Mouse (Mus musculus) CH12.LX (cell line): Measurements from ENCODE around the gene Grip1. TPM values are rescaled to one million over a fixed set of nuclear protein-coding genes. Genes with fewer than 3 reads are reported as not detected.

Source experiments
- DNase-seq: peaks from one replicate; pipeline ENCODE4 v3.0.0-alpha.2; 2013; ENCODE audit errors: extremely low read depth
- H3K27ac ChIP-seq: 2 replicates; pipeline ENCODE4 v1.5.1; 2012; ENCODE audit warnings: low read depth, mild to moderate bottlenecking, control low read depth, moderate library complexity; ENCODE audit not compliant: insufficient read depth
- H3K27me3 ChIP-seq: replicated peaks from 2 replicates; pipeline ENCODE3; 2012; ENCODE audit warnings: inconsistent platforms
- H3K36me3 ChIP-seq, 2 experiments: replicated peaks in 1 of 2; 2 replicates each; pipeline versions ENCODE3 to v1.6.1; 2012; ENCODE audit warnings: inconsistent platforms in 1 of 2, low read length in 1 of 2, mild to moderate bottlenecking in 1 of 2, mixed read lengths in 1 of 2, moderate library complexity in 1 of 2; ENCODE audit not compliant: control insufficient read depth in 1 of 2, insufficient read depth in 1 of 2
- H3K4me1 ChIP-seq, 2 experiments: 2 replicates each; pipeline ENCODE4 v1.6.1; 2012; ENCODE audit warnings: inconsistent platforms in 1 of 2, moderate library complexity in 1 of 2; ENCODE audit not compliant: insufficient read depth in 2 of 2, control insufficient read depth in 1 of 2
- H3K4me2 ChIP-seq: 2 replicates; pipeline ENCODE4 v1.6.1; 2012; ENCODE audit warnings: low read depth, mild to moderate bottlenecking, control low read depth; ENCODE audit not compliant: poor library complexity, insufficient read depth, severe bottlenecking
- H3K4me3 ChIP-seq, 3 experiments: fragments of 150-350 bp in 1 of 3; sonication (generic) in 1 of 3; replicated peaks in 1 of 3; 2 replicates each; pipeline versions ENCODE3 to v1.5.1; 2011 to 2012; ENCODE audit warnings: low read depth in 2 of 3, low read length in 2 of 3, mild to moderate bottlenecking in 2 of 3, moderate library complexity in 2 of 3, control low read depth in 1 of 3, improper control_type of control experiment in 1 of 3, inconsistent platforms in 1 of 3, mixed read lengths in 1 of 3; ENCODE audit not compliant: poor library complexity in 1 of 3
- H3K79me2 ChIP-seq: replicated peaks from 2 replicates; pipeline ENCODE4 v1.6.1; 2012; ENCODE audit warnings: mild to moderate bottlenecking, moderate library complexity; ENCODE audit not compliant: control insufficient read depth, poor library complexity, insufficient read depth, severe bottlenecking; ENCODE audit errors: extremely low read depth
- H3K9ac ChIP-seq: 2 replicates; pipeline ENCODE4 v1.6.1; 2012; ENCODE audit warnings: low read depth, mild to moderate bottlenecking, control low read depth, moderate library complexity; ENCODE audit not compliant: insufficient read depth
- H3K9me3 ChIP-seq: replicated peaks from 2 replicates; pipeline ENCODE3; 2012; ENCODE audit warnings: low read length, inconsistent platforms, mixed read lengths
- CTCF ChIP-seq, 2 experiments: IDR thresholded peaks in 1 of 2; conservative IDR thresholded peaks in 1 of 2; 2 replicates each; pipeline ENCODE4 v1.5.1; 2011 to 2012; ENCODE audit warnings: low read depth in 2 of 2, low read length in 2 of 2, improper control_type of control experiment in 1 of 2, inconsistent platforms in 1 of 2, mild to moderate bottlenecking in 1 of 2, moderate library complexity in 1 of 2
- E2F4 ChIP-seq: IDR thresholded peaks from 2 replicates; pipeline ENCODE4 v1.6.1; 2011; ENCODE audit warnings: low read depth, low read length, improper control_type of control experiment; ENCODE audit not compliant: insufficient replicate concordance
- EP300 ChIP-seq: IDR thresholded peaks from 2 replicates; pipeline ENCODE4 v1.6.1; 2011; ENCODE audit warnings: low read length, improper control_type of control experiment
- ETS1 ChIP-seq: conservative IDR thresholded peaks from 2 replicates; pipeline ENCODE4 v1.6.1; 2012; ENCODE audit warnings: low read depth, mild to moderate bottlenecking, inconsistent platforms, low read length, improper control_type of control experiment, moderate library complexity
- GABPA ChIP-seq: IDR thresholded peaks from 2 replicates; pipeline ENCODE4 v1.6.1; 2012; ENCODE audit warnings: low read depth, low read length, improper control_type of control experiment, inconsistent platforms; ENCODE audit not compliant: insufficient replicate concordance
- IRF4 ChIP-seq: IDR thresholded peaks from 2 replicates; pipeline ENCODE4 v1.6.1; 2014; ENCODE audit warnings: low read depth, mild to moderate bottlenecking, inconsistent platforms, low read length, improper control_type of control experiment
- MAFK ChIP-seq: IDR thresholded peaks from 2 replicates; pipeline ENCODE4 v1.6.1; 2011; ENCODE audit warnings: low read length, improper control_type of control experiment; ENCODE audit not compliant: insufficient replicate concordance
- MAX ChIP-seq: IDR thresholded peaks from 2 replicates; pipeline ENCODE4 v1.6.1; 2011; ENCODE audit warnings: low read length, improper control_type of control experiment
- MAZ ChIP-seq: IDR thresholded peaks from 2 replicates; pipeline ENCODE4 v1.6.1; 2012; ENCODE audit warnings: low read depth, mild to moderate bottlenecking, inconsistent platforms, low read length, improper control_type of control experiment, moderate library complexity
- MXI1 ChIP-seq: IDR thresholded peaks from 2 replicates; pipeline ENCODE4 v1.6.1; 2011; ENCODE audit warnings: mild to moderate bottlenecking, low read depth, low read length, improper control_type of control experiment
- MYC ChIP-seq: IDR thresholded peaks from 2 replicates; pipeline ENCODE4 v1.6.1; 2011; ENCODE audit warnings: low read depth, mild to moderate bottlenecking, improper control_type of control experiment, low read length
- NELFE ChIP-seq: IDR thresholded peaks from 2 replicates; pipeline ENCODE4 v1.6.1; 2011; ENCODE audit warnings: low read depth, low read length, improper control_type of control experiment
- NRF1 ChIP-seq: IDR thresholded peaks from 2 replicates; pipeline ENCODE4 v1.6.1; 2014; ENCODE audit warnings: low read depth, mild to moderate bottlenecking, inconsistent platforms, low read length, improper control_type of control experiment, moderate library complexity
- SMC3 ChIP-seq: IDR thresholded peaks from 2 replicates; pipeline ENCODE4 v1.6.1; 2011; ENCODE audit warnings: low read depth, low read length, improper control_type of control experiment
- TBP ChIP-seq: conservative IDR thresholded peaks from 2 replicates; pipeline ENCODE4 v1.6.1; 2011; ENCODE audit warnings: low read depth, low read length, improper control_type of control experiment
- TCF12 ChIP-seq: IDR thresholded peaks from 2 replicates; pipeline ENCODE4 v1.6.1; 2014; ENCODE audit warnings: low read depth, mild to moderate bottlenecking, inconsistent platforms, low read length, improper control_type of control experiment
- UBTF ChIP-seq: IDR thresholded peaks from 2 replicates; pipeline ENCODE4 v1.6.1; 2012; ENCODE audit warnings: low read depth, mild to moderate bottlenecking, inconsistent platforms, low read length, improper control_type of control experiment, moderate library complexity
- USF1 ChIP-seq: IDR thresholded peaks from 2 replicates; pipeline ENCODE4 v1.6.1; 2014; ENCODE audit warnings: low read depth, mild to moderate bottlenecking, inconsistent platforms, low read length, improper control_type of control experiment
- USF2 ChIP-seq: conservative IDR thresholded peaks from 2 replicates; pipeline ENCODE4 v1.6.1; 2011; ENCODE audit warnings: low read depth, low read length, improper control_type of control experiment
- ZC3H11A ChIP-seq: IDR thresholded peaks from 2 replicates; pipeline ENCODE4 v1.6.1; 2012; ENCODE audit warnings: low read depth, mild to moderate bottlenecking, inconsistent platforms, low read length, improper control_type of control experiment
- ZKSCAN1 ChIP-seq: IDR thresholded peaks from 2 replicates; pipeline ENCODE4 v1.6.1; 2012; ENCODE audit warnings: low read depth, inconsistent platforms, low read length, improper control_type of control experiment, borderline replicate concordance
- ZMIZ1 ChIP-seq: IDR thresholded peaks from 2 replicates; pipeline ENCODE4 v1.6.1; 2012; ENCODE audit warnings: low read depth, mild to moderate bottlenecking, inconsistent platforms, low read length, improper control_type of control experiment
- dilution Hi-C: fragments of 300-500 bp; cut with MboI; formaldehyde crosslinking; loops from 2 replicates; pipeline ENCODE4 v1.14.3; 2020; ENCODE audit warnings: low sequenced_read_pairs; ENCODE audit not compliant: extremely low pct_unique_long_range_greater_than_20kb, extremely low pct_ligation_motif_present
- in situ Hi-C: fragments of 300-500 bp; cut with MboI; formaldehyde crosslinking; loops from 3 replicates; pipeline ENCODE4 v1.14.3; 2019; ENCODE audit warnings: low sequenced_read_pairs, low pct_ligation_motif_present, low pct_unique_long_range_greater_than_20kb, mixed read lengths
- polyA plus RNA-seq: library from polyadenylated mRNA; unstranded; fragments of >175 nt; gene quantifications from 2 replicates; pipeline ENCODE4 v1.2.1, GENCODE M21; 2012; ENCODE audit warnings: low read depth; ENCODE audit not compliant: insufficient read length
- total RNA-seq, 2 experiments: library from RNA; depleted of rRNA; stranded (reverse); fragments of 300-350 nt in 1 of 2; fragments of >200 nt in 1 of 2; gene quantifications; 2 replicates each; pipeline ENCODE4 v1.2.3; 2012 to 2014

Grip1 gene
- total and polyA plus RNA-seq, 3 experiments: 0.09 to 0.33 (median 0.13) TPM

DNA sequence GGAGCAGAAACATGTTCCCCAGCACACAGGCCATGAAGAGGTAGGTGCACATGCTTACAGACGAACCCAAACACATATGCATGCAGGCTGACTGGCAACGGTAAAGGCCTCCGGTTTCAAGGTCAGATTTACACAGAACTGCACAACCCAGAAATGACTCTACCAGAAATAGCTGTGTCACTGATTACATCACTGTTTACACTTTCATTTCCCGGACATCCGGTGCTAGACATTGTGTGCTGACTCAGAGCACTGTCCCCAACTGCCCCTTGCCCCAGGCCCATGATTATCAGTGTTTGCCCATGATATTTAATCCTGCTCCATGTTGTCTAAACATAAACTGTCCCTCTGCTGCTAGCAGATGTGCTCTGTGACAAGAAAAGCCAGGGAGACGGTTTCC, 32.2 kb upstream of the Grip1 start:
- Histone ChIP-seq H3K9me3 (no peaks in the 10 kb centered on the region), H3K4me2 (no peak overlapping the region), H3K36me3 (peaks cover 0 to 31% of the 10 kb centered on the region in 2 experiments), H3K4me1 (peaks cover 2 to 7% of the 10 kb centered on the region in 2 experiments; a peak in 3 of 4 replicates), H3K79me2 (no peaks in the 10 kb centered on the region), H3K4me3 (no peak overlapping the region), H3K9ac (no peak overlapping the region), H3K27me3 (no peaks in the 10 kb centered on the region), H3K27ac (no peak overlapping the region)
- in situ Hi-C loops: no loop called here
- TF ChIP-seq E2F4 (no peak), TBP (no peak), MYC (no peak), TCF12 (no peak), MAX (no peak), GABPA (no peak), CTCF (conservative IDR thresholded peaks at IDR 0.05 in 1 of 2, IDR thresholded peaks at IDR 0.05 in 1 of 2; ENCODE audit: low read depth in 2 of 2, low read length in 2 of 2) (no peak), MAFK (no peak), USF1 (no peak), NELFE (no peak), MXI1 (no peak), MAZ (no peak)
- dilution Hi-C loops: no loop called here
- peak; percentile 6 for DNase-seq

DNA sequence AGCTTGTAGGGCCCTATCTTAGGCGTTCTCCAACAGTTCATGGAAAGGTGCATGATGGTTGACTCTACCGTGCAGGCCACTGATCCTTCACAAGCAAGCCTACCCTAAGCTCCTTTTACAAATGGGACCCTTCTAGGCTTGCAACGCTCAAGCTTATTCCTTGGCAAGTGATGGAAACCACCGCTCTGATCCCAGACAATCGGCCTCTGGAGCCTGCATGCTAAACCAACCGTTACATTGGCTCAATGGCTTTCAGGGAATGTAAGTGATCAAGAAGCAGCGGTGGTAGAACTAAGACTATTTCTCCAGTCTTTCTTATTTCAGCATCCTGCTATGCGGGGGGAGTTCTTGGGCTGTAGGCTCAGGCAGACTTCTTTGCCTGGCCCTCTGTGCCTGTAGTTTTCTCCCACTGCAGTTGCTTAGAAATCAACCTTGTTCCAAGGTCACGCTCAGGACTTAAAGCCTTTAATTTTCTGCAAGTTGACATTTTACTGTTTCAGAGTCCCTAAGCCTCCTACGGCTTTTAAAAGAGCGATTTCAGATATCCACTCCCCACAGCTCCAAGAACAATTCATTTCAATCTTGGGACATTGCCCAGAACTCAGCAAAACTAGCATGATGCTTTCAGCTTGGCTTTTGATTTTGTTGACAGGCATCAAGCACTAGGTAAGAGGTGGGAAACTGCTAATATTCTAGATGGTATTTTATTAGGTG, 29.7 kb upstream of the Grip1 start:
- peaks cover 2 to 7% of the 10 kb centered on the region in 2 experiments; a peak in 3 of 4 replicates for H3K4me1 ChIP-seq

More for the DNA sequence above, 29.7 kb upstream of the Grip1 start:
- in situ Hi-C loops: no loop called here
- Histone ChIP-seq H3K4me3 (no peak overlapping the region), H3K79me2 (no peaks in the 10 kb centered on the region), H3K27ac (no peak overlapping the region), H3K9ac (no peak overlapping the region), H3K4me2 (no peak overlapping the region), H3K27me3 (no peaks in the 10 kb centered on the region), H3K36me3 (peaks cover 0 to 24% of the 10 kb centered on the region in 2 experiments), H3K9me3 (no peaks in the 10 kb centered on the region)
- dilution Hi-C loops: no loop called here
- no peak for TF ChIP-seq SMC3
- no peak for TF ChIP-seq NRF1
- no peak for TF ChIP-seq USF2
- no peak for TF ChIP-seq MAZ
- TF ChIP-seq ZMIZ1: no peak
- no peak for TF ChIP-seq MXI1
- TF ChIP-seq EP300: no peak
- TF ChIP-seq ETS1: no peak
- TF ChIP-seq IRF4: no peak
- TF ChIP-seq ZC3H11A: no peak
- TF ChIP-seq UBTF: no peak
- no peak for TF ChIP-seq ZKSCAN1
- no peak for DNase-seq
